Mouse (Mus musculus): ENCODE measurements around the gene Ddx49.

Gene Ddx49

GRCm38 (mm10) chr8:70267674-70268073 is 34.6 kb downstream of the Ddx49 start:
- no peak for DNase-seq (ENCODE audit: low read depth, low spot score)

GRCm38 (mm10) chr8:70259043-70259442 is 43.2 kb downstream of the Ddx49 start:
- no peak for DNase-seq (ENCODE audit: low read depth, low spot score)

GRCm38 (mm10) chr8:70258600-70258999 is 43.7 kb downstream of the Ddx49 start:
- no peak for DNase-seq (ENCODE audit: low read depth, low spot score)

- DNase-seq (ENCODE audit: low read depth, low spot score), result no peak
Observed at GRCm38 (mm10) chr8:70257456-70257855, 44.8 kb downstream of the Ddx49 start.

- DNase-seq (ENCODE audit: low read depth, low spot score), result no peak
Observed at GRCm38 (mm10) chr8:70254628-70255027, 47.7 kb downstream of the Ddx49 start.

GRCm38 (mm10) chr8:70247841-70248240 is 54.4 kb downstream of the Ddx49 start:
- DNase-seq (ENCODE audit: low read depth, low spot score), result no peak

- DNase-seq (ENCODE audit: low read depth, low spot score), result no peak
Observed at GRCm38 (mm10) chr8:70246622-70247021, 55.7 kb downstream of the Ddx49 start.

Data from CD4-positive helper T cell, adult 2 months (primary cell).